Mouse (Mus musculus): Measurements from ENCODE around the gene Zfp354a. TPM values are rescaled to one million over a fixed set of nuclear protein-coding genes. Genes with fewer than 3 reads are reported as not detected.

Gene Zfp354a
- polyA plus RNA-seq, 1 experiment, result 3.0 TPM

Other genes starting within 250 kb of the Zfp354a start
- 1.4 and 1.5 TPM in 2 replicates for gene Zfp354c, start 231.5 kb upstream of the Zfp354a start, polyA plus RNA-seq (2012; rRNA removed)
- gene Zfp879, start 217.7 kb upstream of the Zfp354a start, polyA plus RNA-seq (2012; rRNA removed), result 0.47 and 0.51 TPM in 2 replicates
- 0.05 and 0.06 TPM in 2 replicates for gene Grm6, start 208.6 kb upstream of the Zfp354a start, polyA plus RNA-seq (2012; rRNA removed)
- 0.69 and 1.0 TPM in 2 replicates for gene Zfp454, start 171.6 kb upstream of the Zfp354a start, polyA plus RNA-seq (2012; rRNA removed)
- gene Zfp2, start 143.1 kb upstream of the Zfp354a start, polyA plus RNA-seq (2012; rRNA removed), result 2.3 and 2.6 TPM in 2 replicates
- 0.49 and 0.58 TPM in 2 replicates for gene Zfp354b, start 127.6 kb upstream of the Zfp354a start, polyA plus RNA-seq (2012; rRNA removed)
- gene 4933414I15Rik, start 115.5 kb upstream of the Zfp354a start, polyA plus RNA-seq (2012; rRNA removed), result 0.16 and 0.22 TPM in 2 replicates
- gene Prop1, start 105.5 kb upstream of the Zfp354a start, polyA plus RNA-seq (2012; rRNA removed), result not detected in 2 replicates
- not detected in 2 replicates for gene Olfr1378, start 92.7 kb upstream of the Zfp354a start, polyA plus RNA-seq (2012; rRNA removed)
- not detected in 2 replicates for gene Olfr1377, start 77.3 kb upstream of the Zfp354a start, polyA plus RNA-seq (2012; rRNA removed)
- not detected in 2 replicates for gene Olfr51, start 55.7 kb upstream of the Zfp354a start, polyA plus RNA-seq (2012; rRNA removed)
- not detected in 2 replicates for gene Olfr54, start 45.0 kb upstream of the Zfp354a start, polyA plus RNA-seq (2012; rRNA removed)
- not detected in 2 replicates for gene Olfr1375, start 11.1 kb upstream of the Zfp354a start, polyA plus RNA-seq (2012; rRNA removed)
- gene Gm12569, start 161.2 kb downstream of the Zfp354a start, polyA plus RNA-seq (2012; rRNA removed), result 0.11 TPM in 1 of 2 replicates, not detected in the other
- gene Clk4, start 202.5 kb downstream of the Zfp354a start, polyA plus RNA-seq (2012; rRNA removed), result 44.4 and 54.9 TPM in 2 replicates
- 2.1 and 2.2 TPM in 2 replicates for gene BC049762, start 203.8 kb downstream of the Zfp354a start, polyA plus RNA-seq (2012; rRNA removed)
- 8.0 and 9.8 TPM in 2 replicates for gene Col23a1, start 230.7 kb downstream of the Zfp354a start, polyA plus RNA-seq (2012; rRNA removed)

Measured in gonadal fat pad, adult 2 months (tissue).